Mouse (Mus musculus): ENCODE results near the gene Abcc8.

Gene Abcc8

DNA sequence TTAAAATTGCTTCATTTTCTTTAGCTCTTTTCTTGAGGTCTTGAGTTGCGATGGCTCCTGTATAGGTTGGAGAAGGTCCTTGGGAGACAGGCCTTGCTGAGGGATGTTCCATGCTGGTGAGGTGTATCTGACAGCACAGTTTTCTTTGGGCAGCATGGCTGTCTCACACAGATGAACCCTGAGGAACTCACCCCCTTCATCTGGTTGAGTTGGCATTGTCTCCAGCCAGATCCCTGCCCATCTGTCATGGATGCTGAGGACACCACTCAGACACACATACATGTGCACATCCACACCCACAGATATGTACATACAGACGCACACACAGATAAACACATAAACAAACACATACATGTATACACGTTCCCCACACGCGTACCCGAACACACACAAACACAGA is 116.5 kb downstream of the Abcc8 start:
- in situ Hi-C loops (cut with MboI, MseI), result no loop called here

DNA sequence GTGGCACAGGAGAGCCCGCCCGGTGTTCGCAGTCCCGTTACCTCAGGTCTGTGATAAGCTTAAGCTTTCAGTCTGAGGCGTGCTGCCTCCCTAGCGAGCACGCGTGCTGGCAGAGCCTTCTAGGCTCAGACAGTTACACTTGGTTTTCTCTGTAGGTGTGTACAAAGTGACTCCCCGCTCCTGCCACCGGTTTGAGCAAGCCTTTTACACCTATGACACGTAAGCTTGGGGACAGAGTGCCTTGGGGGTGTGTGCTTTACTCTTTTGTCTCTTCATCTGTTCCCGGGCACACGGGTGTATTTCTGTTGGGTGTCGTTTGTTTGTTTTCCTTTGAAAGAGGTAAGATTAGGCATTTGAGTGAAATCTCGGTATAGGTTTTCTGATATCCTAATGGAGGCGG is 118.2 kb downstream of the Abcc8 start:
- in situ Hi-C loops (cut with MboI, MseI), result no loop called here

DNA sequence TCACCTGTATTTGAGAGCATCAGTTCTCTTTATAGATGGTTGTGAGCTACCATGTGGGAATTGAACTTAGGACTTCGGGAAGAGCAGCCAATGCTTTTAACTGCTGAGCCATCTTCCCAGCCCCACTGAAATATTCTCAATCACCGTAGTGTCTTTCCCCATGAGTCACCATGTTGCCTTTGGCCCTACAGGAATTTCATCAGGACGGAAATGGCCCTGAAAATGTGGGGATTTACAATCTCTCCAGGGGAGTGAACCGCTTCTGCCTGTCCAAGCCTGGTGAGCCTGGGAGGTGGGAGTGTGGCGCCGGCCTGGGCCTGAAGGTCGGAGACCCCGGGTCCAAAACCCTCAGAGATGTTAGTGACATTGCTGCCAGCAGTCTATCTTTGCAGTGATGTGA is 119.1 kb downstream of the Abcc8 start:
- in situ Hi-C loops (cut with MboI, MseI), result no loop called here

DNA sequence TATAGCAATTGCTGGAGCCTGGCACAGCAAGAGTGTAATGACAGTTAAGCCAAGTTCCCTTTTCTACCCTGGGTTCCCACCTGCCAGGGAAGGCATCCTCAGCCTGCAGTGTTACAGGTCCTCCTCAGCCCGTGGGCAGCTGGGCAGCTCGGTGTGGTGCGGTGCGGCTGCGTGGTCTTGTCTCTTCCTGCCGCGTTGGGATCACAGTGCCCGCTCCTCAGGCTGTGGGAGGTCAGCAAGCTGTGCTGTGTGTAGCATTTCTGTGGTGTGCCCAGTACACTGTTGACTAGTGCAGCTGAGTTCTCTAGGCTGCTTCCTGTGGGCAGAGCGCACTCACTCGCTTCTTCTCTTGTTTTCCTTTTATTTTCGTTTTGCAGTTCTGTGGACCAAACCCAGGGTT is 121.0 kb downstream of the Abcc8 start:
- in situ Hi-C loops (cut with MboI, MseI), result no loop called here
